Mouse (Mus musculus): ENCODE data around the gene Gtf2h1. TPM values are rescaled to one million over a fixed set of nuclear protein-coding genes. Genes with fewer than 3 reads are reported as not detected.

The Gtf2h1 gene
- polyA plus RNA-seq (2012; rRNA removed), result 32.6 and 33.6 TPM in 2 replicates

DNA sequence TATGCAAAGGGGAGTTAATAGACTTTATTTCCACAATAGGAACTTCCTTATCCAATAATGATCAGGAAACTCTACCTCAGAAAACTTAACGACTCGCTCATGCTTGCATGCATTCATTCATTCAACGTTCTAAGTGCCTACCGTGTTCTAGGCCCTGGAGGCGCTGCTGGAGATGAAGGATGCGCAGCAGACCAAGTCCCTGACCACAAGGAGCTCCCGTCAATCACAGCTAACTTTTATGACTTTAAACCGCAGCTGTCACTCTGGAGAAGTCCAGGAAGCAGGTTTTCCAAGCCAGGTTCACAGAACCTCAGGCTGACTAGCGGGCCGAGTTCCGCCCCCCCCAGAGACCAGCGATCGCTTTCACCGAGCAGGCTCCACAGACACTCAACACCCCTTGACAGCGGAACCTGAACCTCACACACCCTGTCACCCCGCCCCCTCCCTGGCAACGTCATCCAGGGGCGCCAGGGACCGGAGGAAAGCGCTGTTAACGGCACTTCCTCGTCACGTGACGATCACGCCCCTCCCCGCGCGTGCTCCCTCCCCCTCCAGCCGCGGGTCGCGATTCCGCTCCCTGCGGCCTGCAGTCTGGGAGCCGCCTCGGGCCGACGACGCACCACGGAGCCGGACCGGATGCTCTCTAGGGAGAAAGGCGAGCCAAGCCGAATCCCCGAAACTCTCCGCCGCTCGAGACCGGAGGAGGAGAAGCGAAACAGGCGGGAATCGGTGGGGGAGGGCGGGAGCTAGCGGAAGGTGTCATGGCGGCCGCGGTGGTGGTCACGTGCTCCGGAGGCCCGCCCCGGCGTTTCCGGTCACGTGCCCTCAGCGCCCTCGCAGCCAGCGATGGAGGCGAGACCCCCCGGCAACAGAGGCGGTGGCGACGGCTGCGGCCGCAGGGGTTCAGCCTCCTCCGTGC, at the start of gene Gtf2h1, which contains the start of gene Hps5:
Gtf2h1 (plus strand) TSS at position 817 of the 919 bp plus-strand sequence.
Hps5 (minus strand) TSS at position 778 of the 919 bp plus-strand sequence.

GRCm38 (mm10) chr7:46751490-46751889, 44.4 kb upstream of the Gtf2h1 start, which contains the start of gene Saa2:
Saa2 (plus strand) TSS chr7:46751790.

GRCm38 (mm10) chr7:46840787-46841525, 45.1 kb downstream of the Gtf2h1 start, which contains the start of gene Ldha:
Ldha (plus strand) TSS chr7:46841475.

GRCm38 (mm10) chr7:46860996-46861395, 65.1 kb downstream of the Gtf2h1 start, which contains the start of gene Ldhc:
Ldhc (plus strand) TSS chr7:46861203.

Other genes with a start within 250 kb of the Gtf2h1 start
- 29.4 and 30.6 TPM in 2 replicates for gene Sergef, start 156.3 kb upstream of the Gtf2h1 start, polyA plus RNA-seq (2012; rRNA removed)
- 0.14 and 0.26 TPM in 2 replicates for gene Tph1, start 123.6 kb upstream of the Gtf2h1 start, polyA plus RNA-seq (2012; rRNA removed)
- gene Saal1, start 85.4 kb upstream of the Gtf2h1 start, polyA plus RNA-seq (2012; rRNA removed), result 15.4 TPM in 2 replicates
- gene Saa3, start 80.4 kb upstream of the Gtf2h1 start, polyA plus RNA-seq (2012; rRNA removed), result 1.1 and 3.2 TPM in 2 replicates
- gene Saa4, start 63.5 kb upstream of the Gtf2h1 start, polyA plus RNA-seq (2012; rRNA removed), result not detected in 2 replicates
- 0.14 TPM in 1 of 2 replicates, not detected in the other for gene Saa1, start 53.1 kb upstream of the Gtf2h1 start, polyA plus RNA-seq (2012; rRNA removed)
- gene Saa2, start 44.3 kb upstream of the Gtf2h1 start, polyA plus RNA-seq (2012; rRNA removed), result not detected in 2 replicates
- gene Hps5, start within 50 bp of the Gtf2h1 start, polyA plus RNA-seq (2012; rRNA removed), result 29.1 and 30.8 TPM in 2 replicates
- gene Ldha, start 45.4 kb downstream of the Gtf2h1 start, polyA plus RNA-seq (2012; rRNA removed), result 345 and 369 TPM in 2 replicates
- 0.11 and 0.14 TPM in 2 replicates for gene Ldhc, start 65.1 kb downstream of the Gtf2h1 start, polyA plus RNA-seq (2012; rRNA removed)
- 122 and 131 TPM in 2 replicates for gene Tsg101, start 123.9 kb downstream of the Gtf2h1 start, polyA plus RNA-seq (2012; rRNA removed)
- 7.4 and 8.3 TPM in 2 replicates for gene Uevld, start 162.4 kb downstream of the Gtf2h1 start, polyA plus RNA-seq (2012; rRNA removed)
- not detected in 2 replicates for gene Gm9999, start 187.5 kb downstream of the Gtf2h1 start, polyA plus RNA-seq (2012; rRNA removed)
- 6.2 and 7.6 TPM in 2 replicates for gene Spty2d1, start 212.3 kb downstream of the Gtf2h1 start, polyA plus RNA-seq (2012; rRNA removed)